Mouse (Mus musculus): ENCODE data around the gene Spata18. TPM values are rescaled to one million over a fixed set of nuclear protein-coding genes. Genes with fewer than 3 reads are reported as not detected.
A peak's percentile ranks its signal among the peaks of the same experiment; 100 is the strongest.

Gene Spata18
- polyA plus RNA-seq, 1 experiment from 2014 or later: 0.21 TPM

- Histone ChIP-seq H3K27me3 (no peaks in the 10 kb centered on the region), H3K27ac (no peak overlapping the region), H3K9me3 (peaks cover 9% of the 10 kb centered on the region), H3K36me3 (peaks cover 20% of the 10 kb centered on the region), H3K4me3 (no peak overlapping the region), H3K9ac (no peak overlapping the region), H3K4me2 (no peak overlapping the region), H3K4me1 (no peaks in the 10 kb centered on the region)
- ATAC-seq (ENCODE audit: insufficient number of reproducible peaks, insufficient read depth, low FRiP score, low TSS enrichment, low read depth): no peak
- 87% methylated on average over 5 of the region's 5 CpGs for WGBS
These were observed 21.0 kb upstream of the Spata18 start for GRCm38 (mm10) chr5:73630141-73630540.

- Histone ChIP-seq H3K4me3 (no peak overlapping the region), H3K9ac (no peak overlapping the region), H3K4me2 (no peak overlapping the region), H3K9me3 (peaks cover 9% of the 10 kb centered on the region), H3K4me1 (no peaks in the 10 kb centered on the region), H3K27ac (no peak overlapping the region), H3K27me3 (no peaks in the 10 kb centered on the region), H3K36me3 (peaks cover 26% of the 10 kb centered on the region)
- ATAC-seq (ENCODE audit: insufficient number of reproducible peaks, insufficient read depth, low FRiP score, low TSS enrichment, low read depth): no peak
- WGBS: 78% methylated on average over 10 of the region's 10 CpGs
These were observed 20.1 kb upstream of the Spata18 start for GRCm38 (mm10) chr5:73631001-73631558.

- peaks cover 9% of the 10 kb centered on the region for H3K9me3 ChIP-seq
- H3K4me3 ChIP-seq: no peak within 1 kb of the TSS
- H3K36me3 ChIP-seq: peaks cover 34% of the 10 kb centered on the region
- no peaks in the 10 kb centered on the region for H3K27me3 ChIP-seq
- H3K9ac ChIP-seq: no peak within 1 kb of the TSS
- peaks cover 2% of the 10 kb centered on the region; the same call in 1 of the 2 replicates for H3K4me1 ChIP-seq
- ATAC-seq (ENCODE audit: insufficient number of reproducible peaks, insufficient read depth, low FRiP score, low TSS enrichment, low read depth): no peak
- no peak within 1 kb of the TSS for H3K27ac ChIP-seq
- 73% methylated on average over 8 of the region's 8 CpGs for WGBS
- H3K4me2 ChIP-seq: no peak within 1 kb of the TSS
These were observed 18.9 kb upstream of the Spata18 start, which contains the start of gene Lrrc66 for GRCm38 (mm10) chr5:73632291-73632690. Gene Lrrc66, minus strand, starts transcription at chr5:73632526.

DNA sequence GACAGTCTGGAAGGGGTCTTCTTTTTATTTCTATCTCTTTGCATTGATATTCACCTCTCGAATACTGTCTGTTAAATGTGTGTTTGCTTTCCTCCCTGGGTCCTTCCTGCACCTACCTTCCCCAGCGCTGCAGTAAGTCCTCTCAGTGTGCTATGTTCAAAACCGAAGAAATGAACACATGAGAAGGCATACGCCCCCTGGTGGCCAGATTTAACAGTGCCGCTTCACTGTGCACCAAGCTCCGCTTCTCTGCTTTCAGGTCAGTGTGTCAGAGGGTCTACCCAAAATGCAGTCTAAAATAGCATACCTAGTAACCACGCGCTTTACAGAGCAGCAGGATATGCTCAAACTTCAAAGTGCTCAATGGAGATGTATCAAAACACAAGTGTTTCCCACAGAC, 18.0 kb upstream of the Spata18 start:
- Histone ChIP-seq H3K36me3 (peaks cover 34% of the 10 kb centered on the region), H3K27me3 (no peaks in the 10 kb centered on the region), H3K4me1 (peaks cover 5% of the 10 kb centered on the region; the same call in 1 of the 2 replicates), H3K27ac (no peak overlapping the region), H3K4me2 (no peak overlapping the region), H3K9ac (no peak overlapping the region), H3K9me3 (peaks cover 9% of the 10 kb centered on the region), H3K4me3 (no peak overlapping the region)
- WGBS: 57% methylated on average over 8 of the region's 8 CpGs
- ATAC-seq (ENCODE audit: insufficient number of reproducible peaks, insufficient read depth, low FRiP score, low TSS enrichment, low read depth): no peak

DNA sequence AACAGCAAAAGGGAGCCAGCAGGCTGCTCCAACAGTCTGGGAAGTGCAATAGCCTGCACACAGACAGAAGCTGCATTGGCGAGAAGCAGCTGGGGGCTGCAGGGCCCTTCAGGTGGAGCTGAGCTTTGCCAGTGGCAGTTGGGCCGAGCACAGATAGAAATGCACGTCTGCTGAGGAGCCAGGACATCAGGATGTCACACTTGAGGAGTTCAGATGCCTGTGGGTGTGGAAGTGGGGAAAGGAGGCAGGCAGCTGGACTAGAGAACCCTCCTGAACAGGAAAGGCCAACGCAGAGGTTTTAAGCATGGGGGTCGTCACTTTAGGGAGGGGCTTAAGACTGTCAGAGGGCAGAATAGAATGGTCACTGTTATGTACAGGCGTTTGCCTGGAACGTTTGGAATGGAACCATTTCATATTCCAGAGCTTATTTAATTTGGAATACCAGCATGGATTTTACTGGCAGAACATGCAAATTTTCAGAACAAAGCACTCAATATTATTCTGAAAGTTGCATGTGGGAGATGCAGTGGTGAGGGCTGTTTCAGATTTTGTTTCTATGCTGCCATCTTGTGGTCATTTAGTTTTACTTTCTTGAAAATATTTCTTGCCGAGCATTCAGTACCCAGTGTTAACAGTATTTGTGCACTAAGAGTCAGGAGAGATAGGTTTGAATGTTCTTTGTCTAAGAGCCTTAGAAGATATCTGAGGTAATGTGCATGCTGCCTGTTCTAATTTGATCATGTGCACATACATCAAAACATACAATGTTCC, 13.7 kb upstream of the Spata18 start:
- Histone ChIP-seq H3K4me3 (no peak overlapping the region), H3K27me3 (no peaks in the 10 kb centered on the region), H3K4me2 (no peak overlapping the region), H3K4me1 (peaks cover 5% of the 10 kb centered on the region; the same call in 1 of the 2 replicates), H3K9me3 (peaks cover 9% of the 10 kb centered on the region), H3K9ac (no peak overlapping the region), H3K36me3 (peaks cover 53% of the 10 kb centered on the region), H3K27ac (peak overlapping the region; percentile 44)
- 38% methylated on average over 8 of the region's 8 CpGs for WGBS
- 0 out of 2 replicates have a peak, but pooled peaks have one; percentile 20 for ATAC-seq (ENCODE audit: insufficient number of reproducible peaks, insufficient read depth, low FRiP score, low TSS enrichment, low read depth)

- H3K36me3 ChIP-seq: peaks cover 30% of the 10 kb centered on the region
- ATAC-seq (ENCODE audit: insufficient number of reproducible peaks, insufficient read depth, low FRiP score, low TSS enrichment, low read depth): no peak
- WGBS: 88% methylated on average over 3 of the region's 3 CpGs
- H3K4me2 ChIP-seq: no peak overlapping the region
- H3K4me1 ChIP-seq: peaks cover 5% of the 10 kb centered on the region; the same call in 1 of the 2 replicates
- H3K4me3 ChIP-seq: no peak overlapping the region
- H3K27ac ChIP-seq: no peak overlapping the region
- H3K9ac ChIP-seq: no peak overlapping the region
- H3K27me3 ChIP-seq: no peaks in the 10 kb centered on the region
- H3K9me3 ChIP-seq: no peaks in the 10 kb centered on the region
These were observed 10.1 kb upstream of the Spata18 start for GRCm38 (mm10) chr5:73641058-73641457.

GRCm38 (mm10) chr5:73642091-73642490, 9.1 kb upstream of the Spata18 start:
- Histone ChIP-seq H3K4me3 (no peak overlapping the region), H3K27me3 (no peaks in the 10 kb centered on the region), H3K4me2 (no peak overlapping the region), H3K9me3 (no peaks in the 10 kb centered on the region), H3K4me1 (peaks cover 12% of the 10 kb centered on the region), H3K36me3 (peaks cover 24% of the 10 kb centered on the region), H3K9ac (no peak overlapping the region), H3K27ac (no peak overlapping the region)
- WGBS: 78% methylated on average over 4 of the region's 4 CpGs
- no peak for ATAC-seq (ENCODE audit: insufficient number of reproducible peaks, insufficient read depth, low FRiP score, low TSS enrichment, low read depth)

GRCm38 (mm10) chr5:73647261-73647900, 3.8 kb upstream of the Spata18 start, which contains the start of gene Sgcb:
Gene Sgcb, minus strand, starts transcription at chr5:73647790.
- peak; percentile 81 for ATAC-seq (ENCODE audit: insufficient number of reproducible peaks, insufficient read depth, low FRiP score, low TSS enrichment, low read depth)
- WGBS: under 1% methylated on average over 61 of the region's 62 CpGs
- 0 out of 2 replicates have a peak, but pooled peaks cover 2% of the 10 kb centered on the region for H3K36me3 ChIP-seq
- no peaks in the 10 kb centered on the region for H3K9me3 ChIP-seq
- H3K27ac ChIP-seq: no peak within 1 kb of the TSS
- peak within 1 kb of the TSS; percentile 86 for H3K9ac ChIP-seq
- H3K4me1 ChIP-seq: peaks cover 34% of the 10 kb centered on the region
- H3K4me2 ChIP-seq: peak within 1 kb of the TSS; percentile 87
- peak within 1 kb of the TSS; percentile 88 for H3K4me3 ChIP-seq
- H3K27me3 ChIP-seq: peaks cover 49% of the 10 kb centered on the region

DNA sequence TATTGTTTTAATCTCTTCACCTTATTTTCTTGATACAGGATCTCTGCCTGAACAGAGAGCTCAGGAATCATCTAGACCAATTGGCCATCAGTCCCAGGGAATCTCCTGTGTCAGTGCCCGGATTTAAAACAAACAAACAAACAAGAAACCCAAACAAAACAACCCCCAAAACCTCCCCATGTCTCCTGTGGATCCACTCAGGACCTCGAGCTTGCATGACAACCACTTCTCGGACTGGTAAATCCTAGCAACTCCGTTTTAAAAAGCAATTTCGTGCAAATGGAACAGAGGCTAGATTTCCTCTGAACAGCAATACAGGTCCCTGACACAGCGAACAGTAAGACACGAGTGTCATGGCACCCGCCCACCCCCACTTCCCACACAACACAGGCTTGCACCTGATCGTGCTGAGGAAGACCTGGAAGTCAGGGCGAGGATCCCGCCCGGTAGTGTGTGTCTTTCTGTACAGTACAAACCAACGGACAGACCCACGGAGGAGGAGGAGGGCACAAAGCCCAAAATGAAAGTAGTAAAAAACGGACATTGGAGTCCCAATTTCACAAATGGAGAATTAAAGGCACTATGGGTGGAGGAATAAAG, 714 bp upstream of the Spata18 start:
- Histone ChIP-seq H3K9me3 (no peaks in the 10 kb centered on the region), H3K36me3 (no peaks in the 10 kb centered on the region), H3K27me3 (peaks cover 70% of the 10 kb centered on the region), H3K27ac (no peak overlapping the region), H3K4me3 (peak overlapping the region; percentile 52), H3K4me1 (peaks cover 34% of the 10 kb centered on the region), H3K4me2 (peak overlapping the region; percentile 96), H3K9ac (peak overlapping the region; percentile 69)
- no peak for ATAC-seq (ENCODE audit: insufficient number of reproducible peaks, insufficient read depth, low FRiP score, low TSS enrichment, low read depth)
- WGBS: 1% methylated on average over 15 of the region's 15 CpGs

DNA sequence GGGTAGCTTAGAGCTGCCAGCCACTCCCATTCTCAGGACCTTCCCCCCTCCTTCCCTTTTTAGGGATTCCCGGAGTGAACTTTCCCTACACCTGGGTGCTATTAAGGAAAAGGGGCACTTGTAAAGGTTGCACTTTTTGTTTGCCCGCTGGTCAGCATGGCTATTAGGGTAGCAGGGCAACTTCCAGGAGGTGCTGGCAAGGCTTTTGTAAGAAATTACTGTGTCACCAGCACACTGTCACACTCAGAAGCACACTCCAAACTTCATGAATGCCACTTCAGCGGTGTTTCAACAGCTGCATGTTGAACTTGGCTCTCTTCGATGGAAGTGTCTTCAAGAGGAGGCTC, 649 bp downstream of the Spata18 start:
- Histone ChIP-seq H3K4me2 (peak overlapping the region; percentile 96), H3K9ac (no peak overlapping the region), H3K36me3 (no peaks in the 10 kb centered on the region), H3K9me3 (no peaks in the 10 kb centered on the region), H3K4me1 (peaks cover 27% of the 10 kb centered on the region), H3K27ac (no peak overlapping the region), H3K4me3 (peak overlapping the region; percentile 52), H3K27me3 (peaks cover 70% of the 10 kb centered on the region)
- WGBS: 2% methylated on average over 4 of the region's 4 CpGs
- ATAC-seq (ENCODE audit: insufficient number of reproducible peaks, insufficient read depth, low FRiP score, low TSS enrichment, low read depth): no peak

GRCm38 (mm10) chr5:73666695-73667094, 15.5 kb downstream of the Spata18 start:
- 84% methylated on average over 2 of the region's 2 CpGs for WGBS
- ATAC-seq (ENCODE audit: insufficient number of reproducible peaks, insufficient read depth, low FRiP score, low TSS enrichment, low read depth): no peak
- H3K4me2 ChIP-seq: no peak overlapping the region
- H3K9me3 ChIP-seq: no peaks in the 10 kb centered on the region
- no peak overlapping the region for H3K4me3 ChIP-seq
- H3K9ac ChIP-seq: no peak overlapping the region
- no peaks in the 10 kb centered on the region for H3K27me3 ChIP-seq
- H3K4me1 ChIP-seq: no peaks in the 10 kb centered on the region
- H3K27ac ChIP-seq: no peak overlapping the region
- H3K36me3 ChIP-seq: no peaks in the 10 kb centered on the region

All from embryonic facial prominence, embryonic 13.5 days (tissue).